Mouse (Mus musculus) hindbrain, embryonic 16.5 days (tissue): ENCODE results near the gene Usp9x. TPM values are rescaled to one million over a fixed set of nuclear protein-coding genes. Genes with fewer than 3 reads are reported as not detected.
A peak's percentile ranks its signal among the peaks of the same experiment; 100 is the strongest.

Experiments used
- ATAC-seq: fragments of 200-750 bp; cut with Nextera tagmentation; 2 replicates; pipeline ENCODE4 v1.8.0; 2017; ENCODE audit warnings: moderate TSS enrichment, moderate library complexity
- H3K27ac ChIP-seq: fragments of 300-500 bp; sonication (generic); 2 replicates; pipeline ENCODE4 v1.5.1; 2014; ENCODE audit warnings: low read depth, mild to moderate bottlenecking, control low read depth, low read length, moderate library complexity
- H3K27me3 ChIP-seq: fragments of 300-500 bp; sonication (generic); replicated peaks from 2 replicates; pipeline ENCODE4 v1.6.1; 2014; ENCODE audit warnings: low read length; ENCODE audit not compliant: control insufficient read depth, insufficient read depth
- H3K36me3 ChIP-seq: fragments of 300-500 bp; sonication (generic); 2 replicates; pipeline ENCODE4 v1.6.1; 2014; ENCODE audit warnings: mild to moderate bottlenecking, low read length, moderate library complexity, mixed read lengths; ENCODE audit not compliant: control insufficient read depth, insufficient read depth
- H3K4me1 ChIP-seq: fragments of 300-500 bp; sonication (generic); 2 replicates; pipeline ENCODE4 v1.6.1; 2014; ENCODE audit warnings: low read depth, low read length; ENCODE audit not compliant: control insufficient read depth, insufficient read depth
- H3K4me2 ChIP-seq: fragments of 300-500 bp; sonication (generic); 2 replicates; pipeline ENCODE4 v1.6.1; 2014; ENCODE audit warnings: mild to moderate bottlenecking, low read length, control low read depth, moderate library complexity
- H3K4me3 ChIP-seq: fragments of 300-500 bp; sonication (generic); 2 replicates; pipeline ENCODE4 v1.5.1; 2014; ENCODE audit warnings: mild to moderate bottlenecking, low read length, control low read depth, moderate library complexity
- H3K9ac ChIP-seq: fragments of 300-500 bp; sonication (generic); 2 replicates; pipeline ENCODE4 v1.6.1; 2014; ENCODE audit warnings: low read depth, mild to moderate bottlenecking, control low read depth, low read length, moderate library complexity
- H3K9me3 ChIP-seq: fragments of 300-500 bp; sonication (generic); 2 replicates; pipeline ENCODE4 v1.6.1; 2014; ENCODE audit warnings: mild to moderate bottlenecking, low read length, moderate library complexity; ENCODE audit not compliant: control insufficient read depth
- WGBS: fragments of 180-500 bp; shearing (Covaris S2); extraction: QIAGEN DNeasy Blood & Tissue Kit; methylation state at CpG from one replicate; pipeline ENCODE4 v1.1.7; 2014; 5-methylcytosine and 5-hydroxymethylcytosine counted together
- polyA plus RNA-seq: library from polyadenylated mRNA; unstranded; fragments of >200 nt; fragmentation: Nextera tagmentation; extraction: Ambion mirVana; gene quantifications from 2 replicates; pipeline ENCODE4 v1.2.1, GENCODE M21; 2015

The Usp9x gene
- polyA plus RNA-seq, 1 experiment from 2014 or later = 22.9 TPM

- Histone ChIP-seq H3K9me3 (no peaks in the 10 kb centered on the region; the same call in 1 of the 2 replicates), H3K9ac (peak overlapping the region; percentile 62), H3K4me3 (peak overlapping the region; percentile 73), H3K4me1 (no peaks in the 10 kb centered on the region), H3K27ac (peak overlapping the region; percentile 95), H3K27me3 (no peaks in the 10 kb centered on the region; the same call in 1 of the 2 replicates), H3K4me2 (peak overlapping the region; percentile 53), H3K36me3 (no peaks in the 10 kb centered on the region)
- peak; percentile 93 for ATAC-seq
- 21% methylated on average over 33 of the region's 35 CpGs for WGBS
Observed at GRCm38 (mm10) chrX:13070573-13071240, 591 bp upstream of the Usp9x start.

GRCm38 (mm10) chrX:13071776-13072460 is 620 bp downstream of the Usp9x start:
- Histone ChIP-seq H3K27me3 (no peaks in the 10 kb centered on the region; the same call in 1 of the 2 replicates), H3K4me3 (peak overlapping the region; percentile 73), H3K9ac (peak overlapping the region; percentile 87), H3K4me2 (peak overlapping the region; percentile 2; the same call in 1 of the 2 replicates), H3K36me3 (no peaks in the 10 kb centered on the region), H3K27ac (peak overlapping the region; percentile 95), H3K4me1 (no peaks in the 10 kb centered on the region), H3K9me3 (no peaks in the 10 kb centered on the region; the same call in 1 of the 2 replicates)
- ATAC-seq = peak; percentile 25
- 21% methylated on average over 53 of the region's 67 CpGs for WGBS

- peak overlapping the region; percentile 51 for H3K4me2 ChIP-seq
- H3K9ac ChIP-seq = peak overlapping the region; percentile 87
- H3K4me3 ChIP-seq = peak overlapping the region; percentile 73
- peak; percentile 24; the same call in 1 of the 2 replicates for ATAC-seq
- no peaks in the 10 kb centered on the region for H3K36me3 ChIP-seq
- peak overlapping the region; percentile 95 for H3K27ac ChIP-seq
- WGBS = 17% methylated on average over 22 of the region's 73 CpGs
- H3K9me3 ChIP-seq = no peaks in the 10 kb centered on the region; the same call in 1 of the 2 replicates
- no peaks in the 10 kb centered on the region; the same call in 1 of the 2 replicates for H3K27me3 ChIP-seq
- H3K4me1 ChIP-seq = no peaks in the 10 kb centered on the region
Observed at GRCm38 (mm10) chrX:13072461-13072982, 1.2 kb downstream of the Usp9x start.

GRCm38 (mm10) chrX:13085621-13086020 is 14.3 kb downstream of the Usp9x start:
- H3K9me3 ChIP-seq = no peaks in the 10 kb centered on the region
- H3K36me3 ChIP-seq = no peaks in the 10 kb centered on the region
- no peaks in the 10 kb centered on the region for H3K27me3 ChIP-seq
- no peak overlapping the region for H3K4me3 ChIP-seq
- H3K4me1 ChIP-seq = no peaks in the 10 kb centered on the region
- no peak for ATAC-seq
- H3K9ac ChIP-seq = no peak overlapping the region
- no peak overlapping the region for H3K27ac ChIP-seq
- H3K4me2 ChIP-seq = no peak overlapping the region
- WGBS = 71% methylated on average over 1 of the region's 1 CpGs

GRCm38 (mm10) chrX:13096985-13097384 is 25.7 kb downstream of the Usp9x start:
- Histone ChIP-seq H3K27ac (no peak overlapping the region), H3K36me3 (no peaks in the 10 kb centered on the region), H3K4me1 (no peaks in the 10 kb centered on the region), H3K27me3 (no peaks in the 10 kb centered on the region), H3K4me2 (no peak overlapping the region), H3K9me3 (no peaks in the 10 kb centered on the region), H3K4me3 (no peak overlapping the region), H3K9ac (no peak overlapping the region)
- 63% methylated on average over 1 of the region's 1 CpGs for WGBS
- ATAC-seq = no peak

GRCm38 (mm10) chrX:13206514-13206913 is 135.2 kb downstream of the Usp9x start:
- no peak overlapping the region for H3K4me2 ChIP-seq
- H3K9me3 ChIP-seq = no peaks in the 10 kb centered on the region
- no peak overlapping the region for H3K9ac ChIP-seq
- no peaks in the 10 kb centered on the region for H3K4me1 ChIP-seq
- H3K4me3 ChIP-seq = no peak overlapping the region
- WGBS = 15% methylated on average over 7 of the region's 7 CpGs
- H3K36me3 ChIP-seq = no peaks in the 10 kb centered on the region
- ATAC-seq = no peak
- no peaks in the 10 kb centered on the region for H3K27me3 ChIP-seq
- H3K27ac ChIP-seq = no peak overlapping the region

GRCm38 (mm10) chrX:13207512-13208341 is 136.4 kb downstream of the Usp9x start:
- Histone ChIP-seq H3K4me1 (no peaks in the 10 kb centered on the region), H3K27me3 (no peaks in the 10 kb centered on the region), H3K4me3 (peak overlapping the region; percentile 33), H3K9me3 (no peaks in the 10 kb centered on the region), H3K9ac (no peak overlapping the region; the same call in 1 of the 2 replicates), H3K27ac (peak overlapping the region; percentile 66; the same call in 1 of the 2 replicates), H3K4me2 (peak overlapping the region; percentile 56), H3K36me3 (no peaks in the 10 kb centered on the region)
- 23% methylated on average over 22 of the region's 23 CpGs for WGBS
- peak; percentile 95 for ATAC-seq

GRCm38 (mm10) chrX:13208404-13208803 is 137.1 kb downstream of the Usp9x start:
- Histone ChIP-seq H3K4me2 (peak overlapping the region; percentile 56), H3K4me1 (no peaks in the 10 kb centered on the region), H3K27ac (peak overlapping the region; percentile 66), H3K9ac (peak overlapping the region; percentile 53), H3K36me3 (no peaks in the 10 kb centered on the region), H3K4me3 (peak overlapping the region; percentile 33), H3K27me3 (no peaks in the 10 kb centered on the region), H3K9me3 (no peaks in the 10 kb centered on the region)
- ATAC-seq = peak; percentile 45
- WGBS = 30% methylated on average over 6 of the region's 6 CpGs
